Mouse (Mus musculus): ENCODE measurements around the gene Paqr6.

DNA sequence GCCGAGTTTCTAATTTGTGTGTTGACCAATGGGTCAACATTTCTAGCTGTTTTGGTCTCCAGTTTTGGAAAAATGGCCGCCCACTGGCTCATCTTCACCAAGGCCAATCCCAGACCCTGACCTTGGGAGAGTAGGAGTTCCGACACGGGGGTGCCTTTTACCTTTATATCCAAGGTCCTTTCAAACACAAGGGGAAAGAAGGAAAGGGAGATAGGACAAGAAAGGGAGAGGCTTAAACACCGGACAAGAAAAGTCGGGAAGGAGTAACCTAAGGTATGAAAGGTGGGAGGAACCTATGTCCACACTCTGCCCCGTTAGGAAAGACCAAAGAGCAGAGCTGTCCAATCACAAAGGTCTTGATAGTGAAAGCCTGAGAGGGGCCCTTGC lies 46.3 kb downstream of the Paqr6 start:
- TF ChIP-seq CHD2 (IDR thresholded peaks at IDR 0.05; ENCODE audit: low read depth, low read length) = no peak
- TF ChIP-seq ZC3H11A (IDR thresholded peaks at IDR 0.05; ENCODE audit: borderline replicate concordance, low read depth, low read length) = no peak
- no peak for TF ChIP-seq MAFK (IDR thresholded peaks at IDR 0.05; ENCODE audit: insufficient read depth, low read depth, low read length)
- no peak for TF ChIP-seq ZNF384 (IDR thresholded peaks at IDR 0.05; ENCODE audit: low read depth, low read length)
- no peak for TF ChIP-seq HCFC1 (IDR thresholded peaks at IDR 0.05; ENCODE audit: borderline replicate concordance, insufficient read depth, low read length)

All from ES-E14 (cell line).